In genomic region chr3:31585971-31586370, GRCm38 (mm10) we compare ENCODE assay signal across 9 mouse cellular contexts.
DNase-seq lines count a peak whose midpoint lies in the region; ATAC-seq lines count a peak whose summit lies in the region.
"Had no signal": no experiment of that assay in that cellular context is flagged by ENCODE, and none has a peak within 500 bp of the region (broad histone marks: within the 10 kb centered on the region; RNA-seq: fewer than 3 reads in every experiment).

No protein-coding gene starts in this region.

- WGBS in kidney, embryonic 14.5 days: 62% methylated on average over 2 of the region's 2 CpGs
- WGBS in midbrain, embryonic 13.5 days: 68% methylated on average over 2 of the region's 2 CpGs

- H3K27me3 ChIP-seq in kidney, embryonic 14.5 days (ENCODE audit: control insufficient read depth, insufficient read depth, low read length): no peaks in the 10 kb centered on the region
- no peaks in the 10 kb centered on the region for H3K27me3 ChIP-seq in midbrain, embryonic 13.5 days
- H3K27me3 ChIP-seq: limb, embryonic 15.5 days had no signal

- ATAC-seq in cerebellum, adult (ENCODE audit: insufficient number of reproducible peaks, low FRiP score, low TSS enrichment): no peak
- ATAC-seq in kidney, embryonic 14.5 days (ENCODE audit: low FRiP score, low TSS enrichment): no peak
- ATAC-seq in midbrain, embryonic 13.5 days: no peak

- no peaks in the 10 kb centered on the region for H3K4me1 ChIP-seq in kidney, embryonic 14.5 days (ENCODE audit: control insufficient read depth, insufficient read depth, low read length)
- no peaks in the 10 kb centered on the region for H3K4me1 ChIP-seq in midbrain, embryonic 13.5 days (replicated peaks)
- H3K4me1 ChIP-seq: limb, embryonic 15.5 days had no signal

- H3K36me3 ChIP-seq in kidney, embryonic 14.5 days (ENCODE audit: control insufficient read depth, insufficient read depth, low read length): no peaks in the 10 kb centered on the region
- no peaks in the 10 kb centered on the region for H3K36me3 ChIP-seq in midbrain, embryonic 13.5 days
- H3K36me3 ChIP-seq: limb, embryonic 15.5 days had no signal

- H3K4me2 ChIP-seq in kidney, embryonic 14.5 days (replicated peaks; ENCODE audit: low read depth, low read length): no peak overlapping the region
- no peak overlapping the region for H3K4me2 ChIP-seq in midbrain, embryonic 13.5 days (replicated peaks)
- H3K4me2 ChIP-seq: limb, embryonic 15.5 days had no signal

- no peaks in the 10 kb centered on the region; the same call in 1 of the 2 replicates for H3K9me3 ChIP-seq in kidney, embryonic 14.5 days (ENCODE audit: control insufficient read depth, low read length)
- no peaks in the 10 kb centered on the region for H3K9me3 ChIP-seq in midbrain, embryonic 13.5 days
- H3K9me3 ChIP-seq: limb, embryonic 15.5 days had no signal

- peak; percentile 3 to 11 for DNase-seq in cerebellum, postnatal 36 days
- DNase-seq in kidney, postnatal 10 days: peak; percentile 30
- peak; percentile 12 for DNase-seq in Muller cell, postnatal 12 days (ENCODE audit: inconsistent ontology term)
- peak; percentile 14 to 38 for DNase-seq in left cerebral cortex, postnatal 14 days (ENCODE audit: low spot score in 2 of 2)
- no peak for DNase-seq in adrenal gland, postnatal 25 days

- no peak overlapping the region for H3K9ac ChIP-seq in kidney, embryonic 14.5 days (ENCODE audit: low read depth, low read length)
- H3K9ac ChIP-seq in midbrain, embryonic 13.5 days (replicated peaks): no peak overlapping the region
- H3K9ac ChIP-seq: limb, embryonic 15.5 days had no signal

- no peak overlapping the region for H3K4me3 ChIP-seq in kidney, embryonic 14.5 days (ENCODE audit: low read length)
- no peak overlapping the region for H3K4me3 ChIP-seq in midbrain, embryonic 13.5 days (replicated peaks)
- H3K4me3 ChIP-seq: limb, embryonic 15.5 days had no signal

- intact Hi-C loops in left cerebral cortex, postnatal 14 days (cut with DNase I): no loop called here

- no peak overlapping the region for H3K27ac ChIP-seq in kidney, embryonic 14.5 days (ENCODE audit: low read depth, low read length)
- no peak overlapping the region for H3K27ac ChIP-seq in midbrain, embryonic 13.5 days
- H3K27ac ChIP-seq: limb, embryonic 15.5 days had no signal
